In the genomic region with DNA sequence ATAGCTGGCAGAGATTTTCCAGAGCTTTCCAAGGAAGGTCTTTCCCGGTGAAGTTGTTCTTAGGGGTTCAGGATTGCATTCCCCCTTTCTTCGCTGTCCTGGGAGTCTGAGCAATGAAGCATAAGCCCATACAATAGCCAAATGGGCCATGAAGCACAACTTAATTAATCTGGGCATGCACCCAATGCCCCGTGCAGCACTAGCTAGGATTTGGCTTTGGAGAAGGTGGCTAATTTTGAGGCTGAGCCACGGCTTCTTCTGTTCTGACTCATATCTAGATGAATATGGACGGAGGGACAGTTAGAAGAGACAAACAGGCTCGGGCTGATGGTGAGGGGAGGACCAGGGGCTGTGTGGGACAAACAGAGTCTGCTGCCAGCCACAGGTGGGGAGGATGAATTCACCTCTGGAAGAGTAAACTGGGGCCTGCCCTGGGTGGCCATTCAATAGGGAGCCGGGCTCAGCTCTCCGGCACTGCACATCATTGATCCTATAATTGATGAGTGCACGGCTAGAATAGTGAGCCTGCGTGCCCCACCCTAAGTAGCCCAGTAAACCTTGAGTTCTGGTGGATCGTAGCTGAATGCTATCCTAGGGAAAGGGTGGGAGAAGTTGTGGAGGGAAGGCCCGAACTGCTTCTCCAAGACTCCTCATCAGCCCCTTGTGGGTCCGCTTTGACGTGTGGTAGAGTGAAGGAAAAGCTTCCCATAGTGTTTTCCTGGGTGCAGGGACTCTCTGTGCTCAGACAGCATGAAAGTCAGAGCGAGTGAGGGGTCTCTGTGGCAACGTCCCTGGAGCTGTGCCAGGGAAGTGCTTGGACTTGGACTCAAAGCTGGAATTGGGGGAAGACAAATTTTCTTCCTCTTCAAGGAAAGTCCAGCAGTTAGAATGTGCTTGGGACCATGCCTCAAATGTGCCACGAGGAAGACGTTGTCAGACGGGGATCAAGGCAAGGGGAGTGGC, we compare ENCODE assay signal across 10 mouse cellular contexts.
DNase-seq lines count a peak whose midpoint lies in the region.
"Had no signal": no experiment of that assay in that cellular context is flagged by ENCODE, and none has a peak within 500 bp of the region (broad histone marks: within the 10 kb centered on the region; RNA-seq: fewer than 3 reads in every experiment).

No protein-coding gene starts in this region.

- peaks cover 39% of the 10 kb centered on the region for H3K4me1 ChIP-seq in heart, embryonic 10.5 days

- H3K36me3 ChIP-seq in heart, embryonic 10.5 days, result no peaks in the 10 kb centered on the region

- 50% methylated on average over 19 of the region's 19 CpGs for WGBS in heart, embryonic 10.5 days

- H3K27ac ChIP-seq in heart, embryonic 10.5 days, result peak overlapping the region; percentile 47

- H3K27me3 ChIP-seq in heart, embryonic 10.5 days (ENCODE audit: insufficient read depth, poor library complexity, severe bottlenecking), result no peaks in the 10 kb centered on the region

- H3K4me3 ChIP-seq in heart, embryonic 10.5 days, result no peak overlapping the region
- H3K4me3 ChIP-seq: myocyte had no signal

- DNase-seq in heart, embryonic 10.5 days (ENCODE audit: low spot score), result no peak
- no peak for DNase-seq in heart, adult 11 months
- peak; percentile 28 for DNase-seq in right cerebral cortex, adult 18-20 months
- no peak for DNase-seq in right cerebral cortex, postnatal 25 days
- DNase-seq in left cerebral cortex, postnatal 4 days, result peak; percentile 80
- peak; percentile 40 for DNase-seq in right cerebral cortex, postnatal 4 days
- DNase-seq in kidney, adult 9 months, result no peak
- DNase-seq in thymus, postnatal 0 days (ENCODE audit: low spot score), result no peak
- DNase-seq: gastrocnemius, postnatal 36 days had no signal

- intact Hi-C loops in left cerebral cortex, postnatal 4 days (cut with DNase I), result loop anchor here (10.0 kb wide), 1 partner anchor 88 kb away; a partner anchor contains a TSS

- H3K9me3 ChIP-seq in heart, embryonic 10.5 days, result no peaks in the 10 kb centered on the region

Comparison
In these comparisons a context has a peak if more than half of its experiments do, and no peak if none do; other contexts are left out.
1. DNase-seq: peak in right cerebral cortex, adult 18-20 months (single experiment), left cerebral cortex, postnatal 4 days (single experiment) and right cerebral cortex, postnatal 4 days (single experiment); none in heart, embryonic 10.5 days (single experiment), heart, adult 11 months (single experiment), right cerebral cortex, postnatal 25 days (single experiment), kidney, adult 9 months (single experiment) and thymus, postnatal 0 days (single experiment).